Mouse (Mus musculus) monocyte, adult 2 months (primary cell): ENCODE measurements around the gene Vmn1r72.
"Not testable (repeated sequence)": the region's sequence is repeated elsewhere in the genome, so short reads cannot be mapped to it uniquely, and the experiment has no call there.

Experiments used
- DNase-seq, 2 experiments: peaks; one replicate each; pipeline ENCODE4 v3.0.0; 2022; ENCODE audit warnings: low spot score in 2 of 2, low read depth in 1 of 2

The Vmn1r72 gene

DNA sequence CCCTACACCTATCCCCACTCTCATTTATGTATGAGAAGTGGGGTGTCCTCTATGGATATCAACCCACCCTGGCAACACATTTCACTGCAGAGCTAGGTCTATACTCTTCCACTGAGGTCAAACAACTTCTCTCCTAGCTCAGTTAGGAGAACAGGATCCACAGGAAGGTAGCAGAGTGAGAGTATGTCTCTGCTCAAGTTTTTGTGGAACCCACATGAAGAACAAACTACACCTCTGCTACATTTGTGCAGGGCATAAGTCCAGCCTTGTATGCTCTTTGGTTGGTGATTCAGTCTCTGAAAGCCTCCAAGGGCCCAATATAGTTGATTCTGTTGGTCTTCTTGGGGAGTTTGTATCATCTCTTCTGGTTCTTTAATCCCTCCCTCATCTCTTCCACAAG is at the start of gene Vmn1r72:
Gene Vmn1r72 (minus strand): TSS at position 101 of the 400 bp plus-strand sequence.
- not testable (repeated sequence) for DNase-seq

DNA sequence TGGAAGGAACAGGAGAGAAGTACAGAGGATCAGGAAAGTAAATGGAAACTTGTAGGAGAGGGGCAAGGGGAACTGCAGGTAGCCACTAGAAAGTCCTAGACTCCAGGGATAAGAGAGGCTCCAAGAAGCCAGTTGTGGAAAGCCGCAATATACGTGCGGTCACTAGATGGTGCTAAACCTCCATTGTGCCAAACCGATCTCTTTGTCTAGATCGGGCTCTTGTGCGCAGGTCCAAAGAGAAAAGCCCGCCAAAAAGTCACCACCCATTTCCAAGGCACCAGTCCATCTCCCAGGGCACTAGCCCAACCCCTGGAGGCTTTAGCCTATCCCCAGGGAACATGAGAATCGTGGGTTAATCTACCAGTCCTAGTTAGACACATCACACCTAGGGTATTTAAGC is 62.9 kb downstream of the Vmn1r72 start:
- not testable (repeated sequence) for DNase-seq
